Mouse (Mus musculus) ES-E14 (cell line): ENCODE data around the gene Trp53i11. TPM values are rescaled to one million over a fixed set of nuclear protein-coding genes. Genes with fewer than 3 reads are reported as not detected.

ENCODE experiments used
- DNase-seq: peaks from one replicate; pipeline ENCODE4 v3.0.0-alpha.2; 2013; ENCODE audit warnings: low read depth, low spot score
- H3K27ac ChIP-seq: 2 replicates; pipeline ENCODE4 v1.5.1; 2012; ENCODE audit warnings: low read depth, mild to moderate bottlenecking, low read length, moderate library complexity, mixed read lengths; ENCODE audit not compliant: poor library complexity, insufficient read depth, severe bottlenecking
- H3K36me3 ChIP-seq: 2 replicates; pipeline ENCODE4 v1.6.1; 2012; ENCODE audit warnings: mild to moderate bottlenecking, low read length, moderate library complexity, mixed read lengths; ENCODE audit not compliant: control insufficient read depth, poor library complexity, insufficient read depth, severe bottlenecking
- H3K4me1 ChIP-seq, 2 experiments: fragments of 150-350 bp in 1 of 2; sonication (generic) in 1 of 2; 2 replicates each; pipeline ENCODE4 v1.6.1; 2012; ENCODE audit warnings: low read length in 2 of 2, mild to moderate bottlenecking in 1 of 2, mixed read lengths in 1 of 2; ENCODE audit not compliant: control insufficient read depth in 2 of 2, insufficient read depth in 2 of 2, poor library complexity in 1 of 2
- H3K4me3 ChIP-seq, 2 experiments: fragments of 150-350 bp in 1 of 2; sonication (generic) in 1 of 2; 2 replicates each; pipeline ENCODE4 v1.5.1; 2012; ENCODE audit warnings: low read length in 2 of 2, low read depth in 1 of 2, mild to moderate bottlenecking in 1 of 2, mixed read lengths in 1 of 2; ENCODE audit not compliant: insufficient read depth in 1 of 2, poor library complexity in 1 of 2, severe bottlenecking in 1 of 2
- H3K9ac ChIP-seq: 2 replicates; pipeline ENCODE4 v1.6.1; 2012; ENCODE audit warnings: low read depth, mild to moderate bottlenecking, low read length, mixed read lengths; ENCODE audit not compliant: poor library complexity, insufficient read depth, severe bottlenecking
- H3K9me3 ChIP-seq: fragments of 150-350 bp; sonication (generic); 2 replicates; pipeline ENCODE4 v1.6.1; 2012; ENCODE audit warnings: low read depth, mild to moderate bottlenecking, low read length; ENCODE audit not compliant: control insufficient read depth, insufficient read depth
- CHD2 ChIP-seq: IDR thresholded peaks from 2 replicates; pipeline ENCODE4 v1.6.1; 2014; ENCODE audit warnings: mild to moderate bottlenecking, low read depth, low read length, inconsistent platforms
- HCFC1 ChIP-seq: IDR thresholded peaks from 2 replicates; pipeline ENCODE4 v1.6.1; 2012; ENCODE audit warnings: low read length, inconsistent platforms, borderline replicate concordance; ENCODE audit not compliant: insufficient read depth
- MAFK ChIP-seq: IDR thresholded peaks from 2 replicates; pipeline ENCODE4 v1.6.1; 2014; ENCODE audit warnings: mild to moderate bottlenecking, low read depth, low read length, inconsistent platforms; ENCODE audit not compliant: insufficient read depth
- ZC3H11A ChIP-seq: IDR thresholded peaks from 2 replicates; pipeline ENCODE4 v1.6.1; 2012; ENCODE audit warnings: low read depth, mild to moderate bottlenecking, inconsistent platforms, low read length, borderline replicate concordance
- ZNF384 ChIP-seq: IDR thresholded peaks from 2 replicates; pipeline ENCODE4 v1.6.1; 2012; ENCODE audit warnings: low read depth, low read length, inconsistent platforms
- in situ Hi-C, 2 experiments: fragments of 600-800 bp; cut with MboI; formaldehyde crosslinking; loops; one replicate each; pipeline ENCODE4 v1.15.1; 2025; ENCODE audit warnings: low sequenced_read_pairs in 2 of 2, inconsistent platforms in 1 of 2; ENCODE audit not compliant: unreplicated experiment in 2 of 2
- total RNA-seq: library from RNA; depleted of rRNA; stranded (reverse); fragments of 300-350 nt; gene quantifications from 2 replicates; pipeline ENCODE4 v1.2.3, GENCODE M21; 2012; rRNA removed

Trp53i11 gene
- total RNA-seq, 1 experiment: 21.7 TPM

DNA sequence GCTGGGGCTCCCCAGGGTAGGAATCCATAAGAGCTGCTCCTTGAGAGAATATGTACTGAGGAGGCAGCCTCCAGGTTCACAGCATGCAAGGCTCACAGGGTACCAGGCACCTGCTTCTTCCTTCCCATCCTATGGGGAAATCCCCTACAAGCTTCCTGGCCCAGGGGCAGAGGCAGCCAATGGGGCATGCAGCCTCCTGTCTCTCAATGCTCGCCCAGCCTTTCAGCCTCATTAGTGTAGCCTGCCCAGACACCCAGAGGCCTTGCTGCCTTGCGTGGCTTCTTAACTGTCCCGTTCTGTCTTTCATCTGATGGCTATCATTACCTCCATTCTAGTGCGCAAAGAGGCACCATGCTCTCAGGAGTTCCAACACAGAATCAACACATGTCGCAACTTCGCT lies 61.7 kb downstream of the Trp53i11 start:
- no peak overlapping the region for H3K4me3 ChIP-seq
- no peaks in the 10 kb centered on the region for H3K36me3 ChIP-seq
- H3K9ac ChIP-seq: no peak overlapping the region
- DNase-seq: no peak
- no peak for TF ChIP-seq MAFK
- TF ChIP-seq ZC3H11A: no peak
- TF ChIP-seq ZNF384: no peak
- TF ChIP-seq CHD2: no peak
- TF ChIP-seq HCFC1: no peak
- H3K9me3 ChIP-seq: no peaks in the 10 kb centered on the region
- in situ Hi-C loops: no loop called here
- H3K27ac ChIP-seq: no peak overlapping the region
- H3K4me1 ChIP-seq: peaks cover 0 to 2% of the 10 kb centered on the region in 2 experiments; a peak in 1 of 4 replicates

DNA sequence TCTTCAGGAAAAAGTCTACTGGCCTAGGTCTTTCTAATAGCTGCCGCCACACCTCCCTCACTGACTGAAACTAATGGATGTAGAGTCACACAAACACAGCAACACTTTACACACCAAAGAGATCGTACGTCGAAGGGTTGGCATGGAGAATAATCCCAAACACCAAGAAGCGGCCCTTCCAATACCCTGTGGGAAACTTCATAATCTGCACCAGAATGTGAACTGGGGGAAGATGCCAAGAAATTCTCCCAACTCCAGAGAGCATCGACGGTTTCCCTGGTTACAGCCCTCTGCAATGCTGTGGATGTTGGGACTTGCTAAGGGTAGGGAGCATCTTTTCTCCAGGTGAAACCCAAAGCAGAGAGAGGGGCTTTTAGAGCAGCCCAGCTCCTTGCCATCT lies 63.3 kb downstream of the Trp53i11 start:
- Histone ChIP-seq H3K4me3 (no peak overlapping the region), H3K4me1 (peaks cover 0 to 2% of the 10 kb centered on the region in 2 experiments; a peak in 1 of 4 replicates), H3K27ac (no peak overlapping the region), H3K36me3 (no peaks in the 10 kb centered on the region), H3K9ac (no peak overlapping the region), H3K9me3 (no peaks in the 10 kb centered on the region)
- DNase-seq: no peak
- in situ Hi-C loops: no loop called here
- TF ChIP-seq ZNF384: no peak
- TF ChIP-seq HCFC1: no peak
- TF ChIP-seq ZC3H11A: no peak
- no peak for TF ChIP-seq MAFK
- no peak for TF ChIP-seq CHD2

Other genes starting within 250 kb of the Trp53i11 start
- 3.7 and 4.5 TPM in 2 replicates for gene Prdm11, start 141.4 kb upstream of the Trp53i11 start, total RNA-seq
- 1.0 and 1.4 TPM in 2 replicates for gene Tspan18, start 147.0 kb downstream of the Trp53i11 start, total RNA-seq